Mouse (Mus musculus) cerebellum, adult 2 months (tissue): Measurements from ENCODE around the gene Slc2a4. TPM values are rescaled to one million over a fixed set of nuclear protein-coding genes. Genes with fewer than 3 reads are reported as not detected.

ENCODE experiments used
- DNase-seq, 2 experiments: peaks; one replicate each; pipeline ENCODE4 v3.0.0; 2021
- H3K27ac ChIP-seq: fragments of 200-500 bp; 2 replicates; pipeline ENCODE4 v1.5.1; 2012; ENCODE audit warnings: low read length, control low read depth, inconsistent platforms; ENCODE audit not compliant: insufficient read depth
- H3K27me3 ChIP-seq: fragments of 200-500 bp; 2 replicates; pipeline ENCODE4 v1.6.1; 2012; ENCODE audit warnings: inconsistent platforms, mild to moderate bottlenecking, low read length, moderate library complexity; ENCODE audit not compliant: control insufficient read depth, insufficient read depth
- H3K4me1 ChIP-seq: fragments of 200-500 bp; 2 replicates; pipeline ENCODE4 v1.6.1; 2011; ENCODE audit warnings: low read length; ENCODE audit not compliant: control insufficient read depth, insufficient read depth
- H3K4me3 ChIP-seq: fragments of 200-500 bp; replicated peaks from 2 replicates; pipeline ENCODE3; 2011; ENCODE audit warnings: mild to moderate bottlenecking, low read depth, low read length, control low read depth; ENCODE audit not compliant: insufficient read depth
- CTCF ChIP-seq: fragments of 200-500 bp; IDR thresholded peaks from 2 replicates; pipeline ENCODE4 v1.5.1; 2011; ENCODE audit warnings: low read depth, mild to moderate bottlenecking, control low read depth, low read length, moderate library complexity, borderline replicate concordance; ENCODE audit not compliant: insufficient read depth
- POLR2A ChIP-seq: fragments of 200-500 bp; IDR thresholded peaks from 2 replicates; pipeline ENCODE4 v1.6.1; 2011; ENCODE audit warnings: low read length, control low read depth, borderline replicate concordance; ENCODE audit not compliant: insufficient read depth
- WGBS: fragments of 180-500 bp; shearing (Covaris S2); methylation state at CpG from one replicate; pipeline ENCODE4 v1.1.7; 2018; 5-methylcytosine and 5-hydroxymethylcytosine counted together
- polyA plus RNA-seq: library from polyadenylated mRNA; depleted of rRNA; stranded (reverse); fragments of >200 nt; gene quantifications from 2 replicates; pipeline ENCODE4 v1.2.3, GENCODE M21; 2012

Slc2a4 gene
- polyA plus RNA-seq, 1 experiment, result 5.9 TPM

GRCm38 (mm10) chr11:69968793-69969192 lies 20.8 kb upstream of the Slc2a4 start:
- Histone ChIP-seq H3K4me3 (no peak overlapping the region), H3K27me3 (peaks cover 5% of the 10 kb centered on the region; the same call in 1 of the 2 replicates), H3K27ac (no peak overlapping the region), H3K4me1 (no peaks in the 10 kb centered on the region)
- WGBS, result 90% methylated on average over 4 of the region's 4 CpGs
- no peak for TF ChIP-seq POLR2A
- no peak for DNase-seq

GRCm38 (mm10) chr11:69966860-69967517 lies 19.0 kb upstream of the Slc2a4 start:
- 37% methylated on average over 17 of the region's 17 CpGs for WGBS
- Histone ChIP-seq H3K4me1 (no peaks in the 10 kb centered on the region), H3K4me3 (no peak overlapping the region), H3K27ac (no peak overlapping the region), H3K27me3 (peaks cover 5% of the 10 kb centered on the region; the same call in 1 of the 2 replicates)
- TF ChIP-seq POLR2A (no peak), CTCF (no peak)
- DNase-seq, result no peak

- Histone ChIP-seq H3K4me1 (no peaks in the 10 kb centered on the region), H3K27ac (no peak overlapping the region), H3K4me3 (no peak overlapping the region), H3K27me3 (peaks cover 5% of the 10 kb centered on the region; the same call in 1 of the 2 replicates)
- WGBS, result 3% methylated on average over 59 of the region's 59 CpGs
- TF ChIP-seq CTCF (no peak), POLR2A (no peak)
- no peak for DNase-seq
Observed at GRCm38 (mm10) chr11:69966006-69966859, 18.2 kb upstream of the Slc2a4 start.

- Histone ChIP-seq H3K27me3 (peaks cover 5% of the 10 kb centered on the region; the same call in 1 of the 2 replicates), H3K27ac (no peak overlapping the region), H3K4me1 (no peaks in the 10 kb centered on the region), H3K4me3 (no peak overlapping the region)
- 3% methylated on average over 49 of the region's 49 CpGs for WGBS
- TF ChIP-seq POLR2A, result no peak
- TF ChIP-seq CTCF, result no peak
- no peak for DNase-seq
Observed at GRCm38 (mm10) chr11:69965271-69966005, 17.4 kb upstream of the Slc2a4 start.

- DNase-seq, result no peak
- Histone ChIP-seq H3K27ac (no peak within 1 kb of the TSS), H3K4me3 (no peak within 1 kb of the TSS), H3K4me1 (no peaks in the 10 kb centered on the region), H3K27me3 (peaks cover 5% of the 10 kb centered on the region; the same call in 1 of the 2 replicates)
- WGBS, result 14% methylated on average over 24 of the region's 24 CpGs
- TF ChIP-seq POLR2A (no peak), CTCF (no peak)
Observed at GRCm38 (mm10) chr11:69964650-69965270, 16.8 kb upstream of the Slc2a4 start, which contains the start of gene Cldn7. TSS of gene Cldn7 (plus strand) at chr11:69964779.

- Histone ChIP-seq H3K27me3 (peaks cover 5% of the 10 kb centered on the region; the same call in 1 of the 2 replicates), H3K4me1 (no peaks in the 10 kb centered on the region), H3K27ac (no peak overlapping the region), H3K4me3 (no peak overlapping the region)
- 55% methylated on average over 5 of the region's 5 CpGs for WGBS
- DNase-seq, result no peak
- TF ChIP-seq CTCF (no peak), POLR2A (no peak)
Observed at GRCm38 (mm10) chr11:69961841-69962240, 13.9 kb upstream of the Slc2a4 start.

- Histone ChIP-seq H3K27ac (no peak overlapping the region), H3K27me3 (peaks cover 3% of the 10 kb centered on the region; the same call in 1 of the 2 replicates), H3K4me3 (no peak overlapping the region), H3K4me1 (no peaks in the 10 kb centered on the region)
- TF ChIP-seq CTCF, result 0 out of 2 replicates have a peak, but pooled peaks have one; percentile 2
- no peak for TF ChIP-seq POLR2A
- no peak for DNase-seq
- WGBS, result 20% methylated on average over 5 of the region's 5 CpGs
Observed at GRCm38 (mm10) chr11:69960616-69961015, 12.6 kb upstream of the Slc2a4 start.
